Mouse (Mus musculus) fat pad, adult 2 months (tissue): Measurements from ENCODE around the gene Rnasek.

Experiments used
- DNase-seq: peaks from one replicate; pipeline ENCODE4 v3.0.0-alpha.2; 2011; ENCODE audit warnings: low read depth, low spot score; ENCODE audit errors: extremely low read depth

Gene Rnasek

DNA sequence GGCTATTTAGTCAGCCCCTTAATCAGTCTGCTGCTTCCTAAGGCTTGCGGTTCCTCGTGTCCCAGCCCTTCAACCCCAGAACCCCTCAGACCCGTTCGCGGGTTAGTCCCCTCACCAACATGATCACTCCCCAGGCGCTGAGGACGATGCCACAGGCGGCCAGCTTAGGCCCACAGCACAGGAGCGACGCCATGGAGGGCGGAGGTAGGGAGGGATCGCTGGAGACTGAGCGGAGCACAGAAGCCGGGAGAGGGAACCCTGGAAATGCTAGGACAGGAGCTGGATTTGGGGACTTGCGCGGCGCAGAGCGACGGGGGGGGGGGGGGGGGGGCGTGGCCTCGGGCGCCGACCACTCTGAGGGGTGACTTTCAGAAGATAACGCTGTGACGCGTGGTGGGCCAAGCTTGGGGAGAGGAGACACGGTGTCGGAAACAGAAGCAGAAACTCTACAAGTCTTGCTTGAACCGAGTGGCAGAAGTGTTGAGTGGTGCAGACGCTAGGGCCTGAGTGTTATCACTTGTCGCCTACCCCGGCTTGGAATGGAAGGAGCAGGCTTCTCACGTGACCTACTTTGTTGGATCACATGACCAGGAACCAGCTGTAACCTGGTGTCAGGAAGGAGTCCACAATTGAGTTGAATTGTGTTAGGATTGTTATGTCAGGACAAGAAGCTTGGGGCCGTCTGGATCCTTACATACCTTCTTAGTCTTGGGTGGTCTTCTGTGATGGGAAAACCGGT, at the start of gene Rnasek, which contains the start of gene Gm21988:
Gene Rnasek (minus strand): TSS at position 302 of the 739 bp plus-strand sequence.
Gene Gm21988 (minus strand): TSS at position 290 of the 739 bp plus-strand sequence.
- DNase-seq, result no peak

- no peak for DNase-seq
These were observed 49.6 kb upstream of the Rnasek start for GRCm38 (mm10) chr11:70289236-70289635.

DNA sequence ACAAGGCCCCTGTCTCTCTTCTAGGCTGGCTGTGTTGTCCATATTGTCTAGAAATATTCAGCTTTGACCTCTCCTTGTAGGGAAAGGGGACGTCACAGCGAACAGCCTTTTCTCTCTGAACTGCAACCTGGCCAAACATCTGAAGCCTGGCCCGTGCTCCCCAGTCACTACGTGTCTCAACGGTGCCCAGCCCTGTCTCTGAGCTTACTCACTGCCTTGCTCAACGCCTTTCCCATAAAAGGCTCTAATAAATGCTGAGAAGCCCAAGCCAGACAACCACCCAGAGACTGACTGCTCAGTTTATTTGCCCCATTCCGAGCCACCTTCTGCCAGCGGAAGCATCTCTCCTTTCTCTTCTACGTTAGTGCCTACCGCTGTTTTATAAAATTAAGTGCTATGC, 48.5 kb upstream of the Rnasek start:
- no peak for DNase-seq

DNA sequence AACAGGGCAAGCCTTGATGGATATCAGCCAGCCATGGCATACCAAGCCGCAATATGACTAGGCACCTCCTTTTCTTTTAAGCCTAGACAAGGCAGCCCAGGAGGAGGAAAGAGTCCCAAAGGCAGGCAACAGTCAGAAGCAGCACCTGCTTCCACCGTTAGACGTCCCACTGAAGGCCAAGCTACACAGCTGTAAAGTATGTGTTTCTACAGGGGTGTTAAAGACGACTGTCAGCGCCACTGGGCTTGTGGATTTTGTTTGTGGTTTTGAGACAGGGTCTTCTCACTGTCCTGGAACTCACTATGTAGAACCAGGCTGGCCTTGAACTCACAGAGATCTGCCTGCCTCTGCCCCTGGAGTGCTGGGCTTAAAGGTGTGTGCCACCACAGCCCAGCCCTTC, 46.0 kb upstream of the Rnasek start:
- no peak for DNase-seq

GRCm38 (mm10) chr11:70284757-70285156, 45.1 kb upstream of the Rnasek start:
- no peak for DNase-seq

DNA sequence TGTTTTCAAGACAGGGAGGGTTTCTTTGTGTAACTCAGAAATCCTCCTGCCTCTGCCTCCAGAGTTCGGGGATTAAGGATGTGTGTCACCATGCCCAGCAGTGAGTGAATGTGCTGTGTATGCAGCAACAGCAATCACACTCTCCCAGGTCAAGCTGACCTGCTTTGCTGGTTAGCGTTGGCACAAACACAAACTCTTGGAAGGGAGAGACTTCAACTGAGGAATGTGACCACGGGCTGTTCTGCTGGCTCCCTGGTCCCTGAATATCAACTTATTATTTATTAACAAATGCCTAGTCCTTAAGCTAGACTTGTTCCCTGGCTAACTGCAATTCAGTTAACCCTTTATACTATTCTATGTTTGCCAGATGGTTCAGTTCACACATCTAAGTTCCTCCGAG, 44.0 kb upstream of the Rnasek start:
- no peak for DNase-seq

- no peak for DNase-seq
These were observed 40.8 kb upstream of the Rnasek start for GRCm38 (mm10) chr11:70280441-70280840.

DNA sequence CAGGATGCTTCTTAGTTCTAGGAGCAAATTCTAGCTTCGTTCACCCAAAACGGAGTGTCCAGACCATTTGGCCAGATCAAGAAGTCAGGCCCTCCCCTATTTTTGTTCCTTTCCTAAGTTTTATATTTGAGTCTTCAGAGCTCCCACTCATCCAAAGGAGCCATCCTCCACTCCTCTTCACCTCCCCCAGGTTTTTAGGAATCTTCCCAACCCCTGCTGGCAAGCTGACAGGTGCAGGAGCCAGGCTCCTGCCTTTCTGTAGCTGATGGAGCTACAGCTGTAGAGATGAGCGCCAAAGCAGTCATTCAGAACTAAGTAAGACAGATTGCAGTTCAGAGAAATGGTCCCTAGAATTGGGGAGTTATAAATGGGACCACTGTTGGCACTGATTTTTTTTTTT, 39.3 kb upstream of the Rnasek start:
- no peak for DNase-seq

GRCm38 (mm10) chr11:70271641-70272040, 32.0 kb upstream of the Rnasek start:
- DNase-seq, result no peak

DNA sequence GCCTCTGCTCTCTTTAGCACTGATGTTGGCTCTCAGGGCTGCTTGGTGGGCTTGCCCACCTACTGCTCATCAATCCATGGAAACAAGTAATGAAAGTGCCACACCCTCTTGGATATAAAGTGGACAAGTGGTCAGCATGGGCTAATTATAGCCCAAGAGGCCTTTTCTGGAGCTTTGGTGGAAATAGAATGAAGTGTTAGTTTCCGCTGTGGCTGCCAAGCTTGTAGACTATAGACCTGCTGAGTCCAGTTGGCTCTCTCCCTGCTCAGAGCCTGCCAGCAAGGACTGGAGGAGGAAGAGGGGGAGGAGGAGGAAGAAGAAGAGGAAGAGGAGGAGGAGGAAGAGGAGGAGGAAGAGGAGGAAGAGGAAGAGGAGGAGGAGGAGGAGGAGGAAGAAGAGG, 26.8 kb upstream of the Rnasek start:
- no peak for DNase-seq

- DNase-seq, result no peak
These were observed 26.2 kb upstream of the Rnasek start for GRCm38 (mm10) chr11:70265819-70266218.

DNA sequence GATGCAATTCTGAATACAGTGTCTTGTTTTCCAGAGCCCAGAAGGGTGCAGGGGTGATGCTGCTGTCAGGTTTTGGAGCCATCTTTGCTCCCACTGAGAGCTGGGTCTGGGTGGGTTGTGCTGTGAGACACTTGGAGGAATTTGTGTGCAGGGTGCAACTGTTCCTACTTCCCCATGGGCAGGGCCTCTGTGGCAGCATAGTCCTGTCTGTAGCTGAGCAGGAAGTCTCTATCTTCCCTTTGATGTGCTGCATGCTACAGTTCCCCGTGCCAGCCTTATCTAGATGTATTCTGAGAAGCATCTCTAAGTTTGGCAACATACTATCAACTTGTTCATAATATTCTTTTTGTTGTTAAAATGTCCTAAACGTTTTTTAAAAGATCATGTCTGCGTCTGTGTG, 25.6 kb upstream of the Rnasek start:
- no peak for DNase-seq

DNA sequence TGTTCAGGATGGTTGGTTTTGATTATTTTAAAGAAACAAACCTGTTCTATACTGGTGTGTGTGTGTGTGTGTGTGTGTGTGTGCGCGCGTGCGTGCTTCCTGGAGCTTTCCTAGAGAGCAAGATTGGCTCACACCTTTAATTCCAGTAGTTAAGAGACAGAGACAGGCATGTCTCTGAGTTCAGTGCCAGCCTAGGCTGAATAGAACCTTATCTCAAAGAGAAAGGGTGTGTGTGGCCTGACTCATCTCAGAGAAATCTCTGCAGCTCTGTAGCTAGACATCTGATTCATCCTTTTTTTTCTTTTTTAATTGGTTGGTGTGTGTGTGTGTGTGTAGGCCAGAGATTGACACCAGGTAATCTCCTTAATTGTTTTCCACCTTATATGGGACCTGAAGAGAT, 19.4 kb upstream of the Rnasek start:
- DNase-seq, result no peak

DNA sequence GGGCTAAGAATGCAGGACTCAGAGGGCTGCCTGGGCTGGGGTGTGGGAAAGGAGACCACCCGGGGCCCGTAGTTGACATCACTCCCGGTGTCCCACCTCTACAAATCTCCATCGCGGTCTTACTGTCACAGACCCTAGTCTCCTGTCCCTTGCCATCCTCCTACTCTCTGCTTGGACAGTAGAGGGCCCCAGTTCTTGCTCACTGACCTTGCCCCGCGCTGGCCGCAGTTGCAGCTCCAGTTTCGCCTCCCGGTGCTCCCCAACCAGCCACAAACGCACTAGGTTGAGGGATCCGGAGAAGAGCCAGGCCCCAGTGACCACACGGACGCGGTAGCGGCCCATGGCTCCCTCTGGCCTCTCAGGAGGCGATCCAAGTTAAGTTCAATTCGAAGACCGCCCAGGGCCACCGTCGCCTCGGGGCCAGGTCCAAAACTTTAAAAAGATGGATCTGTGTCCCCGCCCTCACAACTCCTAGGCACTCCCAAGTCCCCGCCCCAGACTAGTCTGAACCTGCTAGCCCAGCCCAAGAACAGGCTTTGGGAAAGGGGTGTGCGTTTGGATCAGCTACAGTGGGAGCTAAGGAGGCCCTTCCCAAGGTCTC, 15.4 kb upstream of the Rnasek start, which contains the start of gene Alox12:
Gene Alox12 (minus strand): TSS at position 423 of the 601 bp plus-strand sequence.
- DNase-seq, result no peak

GRCm38 (mm10) chr11:70254337-70254736, 14.7 kb upstream of the Rnasek start:
- DNase-seq, result no peak

DNA sequence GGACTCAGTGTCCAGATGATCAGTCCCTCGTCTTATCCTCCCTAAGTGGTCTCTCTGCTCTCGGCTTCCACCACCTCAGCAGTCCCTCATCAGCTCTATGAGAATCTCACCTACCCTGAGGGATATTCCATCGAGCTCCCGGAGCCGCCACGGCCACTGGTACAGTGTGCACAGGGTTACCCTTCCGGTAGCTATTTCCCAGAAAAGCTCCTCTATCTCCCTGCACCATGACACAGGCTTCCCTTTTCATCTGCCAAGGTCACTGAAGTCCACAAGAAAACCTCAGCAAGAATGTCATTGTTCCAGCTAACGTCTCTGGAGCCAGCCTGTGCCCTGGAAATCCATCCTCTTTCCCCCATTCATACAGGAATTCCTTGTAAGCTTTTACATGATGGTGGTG, 12.2 kb upstream of the Rnasek start:
- no peak for DNase-seq

GRCm38 (mm10) chr11:70250150-70250549, 10.5 kb upstream of the Rnasek start:
- no peak for DNase-seq

DNA sequence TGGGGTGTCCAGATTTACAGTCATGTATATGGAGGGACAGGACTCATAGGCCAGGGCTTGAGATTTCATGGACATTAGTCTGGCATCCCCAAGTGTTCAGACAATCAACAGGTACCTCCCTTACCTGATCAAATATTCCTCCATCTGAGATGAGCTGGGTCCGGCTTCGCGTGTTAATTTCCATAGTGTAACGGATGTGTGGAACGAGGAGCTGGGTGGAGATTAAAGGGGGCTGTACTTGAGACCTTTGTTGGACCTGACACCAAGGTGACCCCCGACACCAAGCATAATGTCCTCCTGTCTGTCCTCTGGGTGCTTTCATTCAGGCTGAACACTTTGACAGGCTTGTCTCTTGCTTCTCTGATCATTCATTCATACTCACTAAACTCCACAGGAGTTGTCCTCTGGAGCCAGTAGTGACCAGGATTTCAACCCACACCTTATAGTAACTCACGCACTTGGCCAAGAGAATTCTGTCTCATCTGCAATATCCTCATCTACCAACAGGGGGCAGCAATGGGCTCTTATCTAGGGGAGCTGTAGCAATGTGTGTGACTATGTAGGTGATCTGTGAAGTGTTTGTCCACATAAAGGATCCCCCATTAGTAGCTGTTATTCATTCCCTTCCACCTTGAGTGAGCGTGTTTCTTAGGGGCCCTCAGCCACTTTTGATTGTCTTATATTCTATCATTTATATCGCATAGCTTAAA, 7.6 kb upstream of the Rnasek start:
- no peak for DNase-seq

DNA sequence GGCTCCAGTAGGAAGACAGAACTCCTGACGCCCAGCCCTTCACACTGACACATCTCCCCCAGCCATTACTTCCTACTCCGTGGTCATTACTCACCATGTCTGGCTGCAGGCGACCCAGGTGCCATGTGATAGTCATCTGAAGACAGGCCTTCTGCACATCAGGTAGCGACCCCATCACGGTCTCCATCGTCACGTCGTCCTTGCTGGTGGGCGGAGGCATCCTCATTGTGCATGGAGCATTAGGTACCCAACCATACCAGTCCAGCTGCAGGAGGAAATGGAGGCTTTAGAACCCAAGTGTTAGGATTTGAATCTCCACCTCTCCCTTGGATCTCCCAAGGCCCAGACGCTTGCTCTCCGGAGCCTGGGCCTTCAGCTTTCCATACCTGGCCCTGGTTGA, 2.9 kb upstream of the Rnasek start:
- DNase-seq, result no peak

GRCm38 (mm10) chr11:70238591-70239440, 826 bp downstream of the Rnasek start:
- DNase-seq, result no peak
